8 mouse cellular contexts compared by ENCODE assay signal in genomic region chr10:59540081-59540480, GRCm38 (mm10).
A peak's percentile ranks its signal among the peaks of the same experiment; 100 is the strongest.
DNase-seq lines count a peak whose midpoint lies in the region; ATAC-seq and TF ChIP-seq lines count a peak whose summit lies in the region.

No protein-coding gene starts in this region.

- peak overlapping the region; percentile 31; the same call in 1 of the 2 replicates for H3K27ac ChIP-seq in forebrain, embryonic 15.5 days (replicated peaks)
- no peak overlapping the region for H3K27ac ChIP-seq in forebrain, postnatal 0 days (ENCODE audit: low read depth, low read length)
- peak overlapping the region; percentile 62 for H3K27ac ChIP-seq in left cerebral cortex, adult 2 months
- H3K27ac ChIP-seq in liver, postnatal 0 days (ENCODE audit: low read depth) = no peak overlapping the region

- 66% methylated on average over 3 of the region's 3 CpGs for WGBS in forebrain, embryonic 15.5 days
- 58% methylated on average over 3 of the region's 3 CpGs for WGBS in forebrain, postnatal 0 days
- 58% methylated on average over 3 of the region's 3 CpGs for WGBS in liver, postnatal 0 days (ENCODE audit: insufficient replicate concordance)

- no peaks in the 10 kb centered on the region for H3K9me3 ChIP-seq in forebrain, embryonic 15.5 days
- H3K9me3 ChIP-seq in forebrain, postnatal 0 days (ENCODE audit: low read length) = no peaks in the 10 kb centered on the region
- H3K9me3 ChIP-seq in liver, postnatal 0 days (ENCODE audit: low read length) = no peaks in the 10 kb centered on the region

- H3K9ac ChIP-seq in forebrain, embryonic 15.5 days (replicated peaks) = no peak overlapping the region
- H3K9ac ChIP-seq in forebrain, postnatal 0 days = no peak overlapping the region
- H3K9ac ChIP-seq in liver, postnatal 0 days (replicated peaks) = no peak overlapping the region

- H3K4me3 ChIP-seq in forebrain, embryonic 15.5 days = no peak overlapping the region
- no peak overlapping the region for H3K4me3 ChIP-seq in forebrain, postnatal 0 days (ENCODE audit: low read depth, low read length)
- H3K4me3 ChIP-seq in left cerebral cortex, adult 2 months = no peak overlapping the region
- no peak overlapping the region for H3K4me3 ChIP-seq in liver, postnatal 0 days (ENCODE audit: low read depth, low read length)

- no peak for TF ChIP-seq CTCF in forebrain, postnatal 0 days (IDR thresholded peaks at IDR 0.05; ENCODE audit: low read depth)
- TF ChIP-seq CTCF in left cerebral cortex, adult 2 months (IDR thresholded peaks at IDR 0.05) = no peak
- TF ChIP-seq CTCF in liver, postnatal 0 days (IDR thresholded peaks at IDR 0.05; ENCODE audit: low read depth) = no peak

- H3K27me3 ChIP-seq in forebrain, embryonic 15.5 days = no peaks in the 10 kb centered on the region
- H3K27me3 ChIP-seq in forebrain, postnatal 0 days (ENCODE audit: insufficient read depth, low read length) = no peaks in the 10 kb centered on the region
- no peaks in the 10 kb centered on the region for H3K27me3 ChIP-seq in liver, postnatal 0 days (ENCODE audit: insufficient read depth, low read length)

- ATAC-seq in forebrain, embryonic 15.5 days (replicated peaks) = no peak
- no peak for ATAC-seq in forebrain, postnatal 0 days
- no peak for ATAC-seq in liver, postnatal 0 days
- no peak for ATAC-seq in frontal cortex, adult (ENCODE audit: low TSS enrichment)

- DNase-seq in forebrain, postnatal 0 days = no peak
- DNase-seq in left cerebral cortex, adult 2 months (ENCODE audit: extremely low spot score in 1 of 2, low spot score in 2 of 2) = no peak
- DNase-seq in left cerebral cortex, adult 11 months (ENCODE audit: low spot score) = no peak
- DNase-seq in liver, postnatal 0 days = no peak
- DNase-seq in thymus, postnatal 36 days = peak; percentile 14 to 45
- DNase-seq in MN1 (ENCODE audit: low spot score) = no peak

- H3K36me3 ChIP-seq in forebrain, embryonic 15.5 days = no peaks in the 10 kb centered on the region
- no peaks in the 10 kb centered on the region for H3K36me3 ChIP-seq in forebrain, postnatal 0 days (ENCODE audit: insufficient read depth)
- no peaks in the 10 kb centered on the region; the same call in 1 of the 2 replicates for H3K36me3 ChIP-seq in liver, postnatal 0 days (replicated peaks; ENCODE audit: insufficient read depth, low read length)

- H3K4me1 ChIP-seq in forebrain, embryonic 15.5 days = peaks cover 23% of the 10 kb centered on the region
- peaks cover 17% of the 10 kb centered on the region; the same call in 1 of the 2 replicates for H3K4me1 ChIP-seq in forebrain, postnatal 0 days (ENCODE audit: insufficient read depth)
- H3K4me1 ChIP-seq in liver, postnatal 0 days (ENCODE audit: insufficient read depth) = peaks cover 15% of the 10 kb centered on the region

- TF ChIP-seq EP300 in liver, postnatal 0 days (IDR thresholded peaks at IDR 0.05; ENCODE audit: low read depth) = no peak

- intact Hi-C loops in left cerebral cortex, adult 2 months (cut with DNase I) = no loop called here

- H3K4me2 ChIP-seq in forebrain, embryonic 15.5 days (replicated peaks) = no peak overlapping the region
- no peak overlapping the region; the same call in 1 of the 2 replicates for H3K4me2 ChIP-seq in forebrain, postnatal 0 days (ENCODE audit: low read depth)
- peak overlapping the region; percentile 66 for H3K4me2 ChIP-seq in liver, postnatal 0 days (ENCODE audit: low read depth, low read length)

Comparison
In these comparisons a context has a peak if more than half of its experiments do, and no peak if none do; other contexts are left out.
1. H3K27ac ChIP-seq: peak in forebrain, embryonic 15.5 days (single experiment) and left cerebral cortex, adult 2 months (single experiment); none in forebrain, postnatal 0 days (single experiment) and liver, postnatal 0 days (single experiment).
2. DNase-seq: peak in thymus, postnatal 36 days (2 of 2); none in forebrain, postnatal 0 days (single experiment), left cerebral cortex, adult 2 months (0 of 2), left cerebral cortex, adult 11 months (single experiment), liver, postnatal 0 days (single experiment) and MN1 (single experiment).